Mouse (Mus musculus) urinary bladder, postnatal 10 days (tissue): ENCODE data around the gene Ntsr1.

Experiments used
- DNase-seq: peaks from one replicate; pipeline ENCODE4 v3.0.0; 2022; ENCODE audit warnings: low spot score

The Ntsr1 gene

GRCm38 (mm10) chr2:180499741-180500140, at the start of gene Ntsr1:
Gene Ntsr1 (plus strand): TSS chr2:180499976.
- DNase-seq, result no peak

DNA sequence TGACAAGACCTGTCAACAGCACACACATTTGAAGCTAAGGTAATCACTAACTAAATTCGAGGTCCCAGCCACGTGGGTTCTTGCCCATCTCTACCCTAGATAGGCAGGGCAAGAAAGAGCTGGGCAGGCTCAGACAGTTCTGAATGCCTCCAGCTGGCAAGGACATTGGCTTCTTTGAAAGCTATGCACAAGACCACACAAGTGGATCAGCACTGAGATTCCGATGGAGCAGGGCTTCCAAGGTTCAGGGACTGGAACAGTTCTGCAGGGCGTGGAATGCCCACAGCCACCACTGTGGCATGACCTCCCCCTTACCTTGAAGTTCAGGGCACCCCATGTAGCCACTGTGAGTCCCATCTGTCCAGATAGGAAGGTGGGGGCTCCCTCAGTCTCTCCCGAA, 49.2 kb upstream of the Ntsr1 start:
- DNase-seq, result no peak

DNA sequence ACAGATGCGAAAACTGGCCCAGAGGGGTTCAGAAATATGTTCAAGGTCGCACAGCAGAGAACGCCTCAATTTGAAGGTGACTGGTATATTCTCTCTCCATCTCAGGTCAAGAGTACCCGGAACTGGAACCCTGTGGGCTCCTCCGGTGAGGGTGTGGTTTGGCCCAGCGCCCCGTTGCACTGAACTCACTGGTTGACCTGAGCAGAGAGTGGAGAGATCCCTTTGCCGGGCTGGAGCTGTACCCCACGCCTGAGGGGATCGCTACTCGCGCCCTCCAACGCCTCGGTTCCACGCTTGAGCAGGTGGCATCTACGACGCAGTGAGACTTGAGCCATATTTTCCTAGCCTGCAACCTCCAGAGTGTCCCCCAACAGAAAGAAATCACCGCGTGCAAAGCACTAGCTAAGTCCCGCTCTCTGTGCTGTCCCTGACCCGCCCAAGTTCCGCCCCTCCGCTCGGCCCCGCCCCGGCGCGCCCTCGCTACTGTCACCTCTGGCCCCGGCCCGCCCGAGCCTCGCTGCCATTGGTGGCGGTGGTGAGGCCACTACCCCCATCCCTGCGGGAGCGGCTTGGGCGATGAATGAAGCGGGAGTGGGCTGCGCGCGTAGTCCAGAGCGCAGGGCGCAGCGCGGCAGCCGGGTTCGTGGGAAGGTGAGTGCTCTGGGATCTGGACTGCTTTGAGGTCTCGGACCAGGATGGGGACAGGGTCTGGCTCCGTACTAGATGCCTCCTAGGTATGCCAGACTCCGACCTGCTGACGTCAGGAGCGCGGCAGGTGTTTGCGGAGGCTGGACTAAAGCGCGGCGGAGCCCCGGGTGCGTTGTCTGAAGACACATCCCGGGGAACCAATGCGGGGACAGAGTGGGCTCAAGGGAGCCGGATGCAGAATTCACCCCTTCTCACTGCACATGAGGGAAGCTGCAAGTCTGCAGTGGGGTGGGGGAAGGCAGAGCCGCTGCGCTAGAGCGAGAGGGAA, 43.8 kb upstream of the Ntsr1 start, which contains the start of gene Slco4a1:
Gene Slco4a1 (plus strand): TSS at position 523 of the 976 bp plus-strand sequence.
- DNase-seq, result no peak

- DNase-seq, result no peak
Measured at GRCm38 (mm10) chr2:180456705-180457104, 43.1 kb upstream of the Ntsr1 start.

DNA sequence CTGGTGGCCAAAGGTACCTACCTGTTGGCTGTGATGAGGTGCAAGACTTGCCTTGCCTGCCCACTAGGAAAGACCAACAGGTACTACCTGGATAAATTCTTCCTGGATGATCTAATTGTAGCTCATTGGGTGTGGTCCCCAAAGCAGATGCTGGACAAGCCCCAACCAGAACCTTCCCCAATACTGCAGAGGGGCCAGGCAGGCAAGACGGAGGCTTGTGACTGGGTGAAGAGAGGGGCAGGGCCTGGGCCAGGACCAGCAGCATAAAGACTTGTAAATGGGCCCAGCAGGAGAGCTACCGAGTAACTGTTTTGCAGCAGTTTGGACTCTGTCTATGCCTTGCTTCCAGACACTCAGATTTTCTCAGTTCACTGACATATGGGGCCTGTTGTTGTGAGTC, 42.1 kb upstream of the Ntsr1 start:
- no peak for DNase-seq

DNA sequence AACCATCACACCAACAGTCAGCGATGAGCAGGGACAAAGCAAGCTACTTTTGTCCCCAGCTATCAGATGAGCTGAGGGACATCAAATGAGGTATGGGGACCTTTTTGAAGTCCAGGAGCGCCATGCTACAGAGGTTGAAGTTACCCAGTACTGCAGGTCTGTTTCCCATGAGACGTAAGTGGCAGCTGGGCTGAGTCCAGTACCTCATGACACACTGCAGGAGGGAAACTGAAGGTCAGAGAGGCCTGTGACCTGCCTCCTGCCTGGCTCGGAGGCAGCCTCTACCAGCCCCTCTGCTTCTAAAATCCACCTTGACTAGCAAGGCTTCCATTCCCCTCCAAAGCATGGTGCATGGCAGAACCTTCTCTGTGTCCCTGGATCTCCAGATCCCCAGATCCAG, 40.3 kb upstream of the Ntsr1 start:
- DNase-seq, result no peak

GRCm38 (mm10) chr2:180460801-180461200, 39.0 kb upstream of the Ntsr1 start:
- DNase-seq, result no peak

- DNase-seq, result no peak
Measured at GRCm38 (mm10) chr2:180462593-180462992, 37.2 kb upstream of the Ntsr1 start.

DNA sequence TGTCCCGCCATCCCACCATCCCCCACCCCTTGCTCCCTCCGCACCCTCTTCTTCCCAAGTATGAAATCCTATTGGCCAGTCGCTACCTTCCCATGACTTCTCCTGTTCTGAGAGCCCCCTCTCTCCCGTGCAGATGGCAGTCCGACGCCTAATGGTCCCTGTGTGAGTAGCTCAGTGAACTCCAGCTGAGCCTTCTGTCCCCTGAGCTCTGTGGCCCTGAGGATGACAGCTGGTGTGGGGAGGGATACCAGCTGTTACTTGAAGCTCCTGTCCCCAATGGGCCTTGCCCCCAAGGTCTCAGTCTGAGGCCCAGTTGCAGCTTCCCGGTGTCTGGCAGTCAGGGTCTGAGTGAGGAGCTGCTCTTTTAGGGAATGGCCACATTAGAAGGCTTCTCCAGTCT, 33.3 kb upstream of the Ntsr1 start:
- DNase-seq, result no peak

DNA sequence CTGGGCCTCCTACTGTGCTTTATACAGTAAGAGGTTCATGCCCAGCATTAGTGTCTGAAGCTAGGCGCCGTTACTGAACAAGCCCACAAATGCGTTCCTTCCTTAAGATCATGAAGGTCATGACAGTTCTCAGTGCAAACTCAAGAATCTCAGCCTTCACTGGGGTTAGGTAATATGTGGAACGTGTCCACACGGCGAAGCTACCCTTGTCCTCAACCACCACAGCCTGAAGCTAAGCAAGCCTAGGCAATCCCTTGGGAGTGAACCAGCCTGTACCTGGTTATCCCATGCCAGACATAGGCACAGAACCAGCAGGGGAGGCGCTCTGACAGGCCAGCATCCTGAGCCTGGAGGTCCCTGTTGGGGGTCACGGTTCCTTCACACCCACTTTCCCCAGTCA, 30.9 kb upstream of the Ntsr1 start:
- DNase-seq, result no peak

DNA sequence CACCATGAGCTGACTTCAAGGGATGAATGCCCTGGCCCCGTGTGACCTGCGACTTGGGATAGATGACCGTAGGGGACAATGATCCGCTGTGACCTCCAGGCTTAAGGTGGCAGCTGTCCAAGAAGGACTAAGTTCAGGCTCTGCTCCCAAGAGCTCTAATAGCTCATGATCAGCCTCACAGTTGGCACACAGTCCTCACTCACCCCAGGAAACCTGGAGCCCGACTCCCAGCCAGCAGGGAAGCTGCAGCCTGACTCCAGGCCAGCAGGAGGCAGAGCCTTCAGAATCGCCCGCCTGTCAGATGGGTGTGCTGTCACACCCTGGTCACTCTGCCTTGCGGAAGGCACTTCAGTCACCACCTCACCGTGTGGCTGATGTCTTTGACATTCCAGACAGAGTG, 30.0 kb upstream of the Ntsr1 start:
- DNase-seq, result no peak

- DNase-seq, result no peak
Measured at GRCm38 (mm10) chr2:180472306-180473079, 27.3 kb upstream of the Ntsr1 start.

DNA sequence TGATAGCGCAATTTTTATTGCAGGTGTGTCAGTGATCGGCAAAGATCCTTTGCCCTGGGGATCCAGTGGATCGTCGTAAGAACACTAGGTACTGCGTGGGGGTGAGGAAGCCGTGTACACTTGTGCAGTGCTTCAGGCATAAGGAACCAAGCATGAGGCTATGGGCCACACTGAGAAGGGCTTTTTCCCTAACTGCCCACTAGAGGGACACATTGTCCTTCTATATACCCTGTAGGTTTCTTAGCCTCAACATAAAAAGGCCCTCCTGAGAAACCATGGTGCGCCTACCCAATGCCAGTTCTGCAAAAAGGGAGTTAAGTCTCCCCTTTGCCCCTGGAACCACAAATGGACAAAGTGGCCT, 26.7 kb upstream of the Ntsr1 start:
- DNase-seq, result no peak

DNA sequence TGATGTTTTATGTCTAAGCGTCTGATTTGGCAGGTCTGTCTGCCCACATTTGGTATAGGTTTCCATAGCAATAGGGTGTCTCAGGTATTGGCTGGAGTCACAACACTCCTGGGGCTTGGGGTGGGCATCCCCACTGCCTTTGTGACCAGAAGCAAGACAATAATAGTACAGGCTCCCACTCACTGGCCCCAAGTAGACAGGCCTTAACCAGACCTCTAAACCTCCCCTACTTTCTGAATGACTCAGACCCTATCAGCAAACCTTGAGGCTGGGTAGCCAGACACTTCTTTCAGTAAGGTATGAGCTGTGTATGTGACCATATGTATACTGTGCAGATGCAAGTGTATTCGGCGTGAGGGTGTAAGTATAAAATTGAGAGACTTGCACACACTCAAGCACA, 24.9 kb upstream of the Ntsr1 start:
- DNase-seq, result no peak

DNA sequence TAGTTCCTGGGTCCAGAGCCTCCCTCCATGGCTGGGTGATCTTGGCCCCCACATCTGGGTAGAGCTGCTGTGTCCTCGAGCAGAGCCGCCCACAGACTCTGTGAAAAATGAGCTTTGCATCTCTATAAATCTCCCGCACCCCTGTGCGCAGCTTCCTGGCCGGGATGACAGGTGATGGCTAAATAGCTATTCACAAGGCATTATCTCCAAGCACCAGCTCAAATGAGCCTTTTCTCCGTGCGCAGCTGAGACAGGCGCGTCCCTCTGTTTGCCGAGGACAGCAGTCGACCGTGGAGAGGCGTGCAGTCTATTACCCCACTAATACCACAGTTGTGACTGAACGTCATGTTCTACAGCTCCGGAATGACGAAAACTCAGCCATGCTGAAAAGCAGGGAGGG, 17.5 kb upstream of the Ntsr1 start:
- no peak for DNase-seq

DNA sequence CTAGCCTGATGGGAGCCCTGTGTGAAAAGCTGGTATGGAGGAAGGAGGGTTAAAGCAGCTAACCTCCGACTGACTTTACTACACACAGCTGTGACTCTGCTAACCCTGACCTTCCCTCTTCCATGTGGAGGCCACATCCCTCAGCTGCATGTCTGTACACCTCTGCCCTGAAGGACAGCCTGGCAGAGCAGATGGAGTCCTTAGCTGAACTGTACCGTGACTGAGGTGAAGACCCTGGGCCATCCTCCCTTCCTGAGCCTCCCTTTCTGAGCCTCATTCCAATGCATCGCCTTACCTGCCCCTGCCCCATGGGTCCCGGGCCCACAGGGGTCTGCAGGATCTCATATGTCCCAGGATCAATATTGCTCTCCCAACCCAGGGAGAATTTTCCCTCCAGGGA, 14.9 kb upstream of the Ntsr1 start:
- no peak for DNase-seq

DNA sequence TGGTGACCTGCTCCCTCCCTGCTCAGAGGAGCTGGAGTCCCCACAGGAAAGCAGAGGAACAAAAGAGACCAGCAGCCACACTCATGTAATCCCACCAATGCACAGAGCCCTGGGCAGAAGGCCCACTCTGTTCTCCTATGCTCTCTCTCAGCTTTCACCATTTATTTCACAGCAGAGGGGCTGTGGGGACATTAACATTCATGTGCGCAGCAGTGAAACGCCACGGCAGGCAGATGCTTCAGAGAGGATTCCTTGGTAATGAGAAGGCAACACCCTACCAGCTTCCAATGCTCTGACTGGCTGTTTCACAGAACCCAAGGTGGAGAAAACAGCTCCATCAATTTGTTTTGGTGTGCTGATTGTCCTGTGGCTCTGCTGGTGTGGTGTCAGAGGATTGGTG, 14.5 kb upstream of the Ntsr1 start:
- no peak for DNase-seq

GRCm38 (mm10) chr2:180488210-180488751, 11.5 kb upstream of the Ntsr1 start:
- DNase-seq, result no peak

DNA sequence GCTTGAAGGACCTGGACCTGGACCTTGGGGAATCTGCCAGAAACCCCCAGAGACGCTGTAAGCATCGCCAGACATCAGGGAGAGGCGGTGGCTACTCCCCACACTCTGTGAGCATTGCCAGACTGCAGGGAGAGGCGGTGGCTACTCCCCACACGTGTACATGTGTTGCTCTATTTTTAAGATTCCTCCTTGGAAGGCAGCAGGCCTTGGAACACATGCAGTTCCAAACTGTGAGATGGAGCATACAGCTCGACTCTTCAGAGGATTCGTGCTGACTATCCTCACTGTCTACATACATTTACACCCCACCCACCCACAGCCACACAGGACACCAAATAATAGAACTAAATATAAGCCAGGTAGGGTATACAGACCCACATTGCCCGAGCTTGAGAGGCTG, 3.9 kb upstream of the Ntsr1 start:
- DNase-seq, result no peak

- no peak for DNase-seq
Measured at GRCm38 (mm10) chr2:180500726-180501125, 950 bp downstream of the Ntsr1 start.

GRCm38 (mm10) chr2:180501217-180501967, 1.6 kb downstream of the Ntsr1 start:
- no peak for DNase-seq

DNA sequence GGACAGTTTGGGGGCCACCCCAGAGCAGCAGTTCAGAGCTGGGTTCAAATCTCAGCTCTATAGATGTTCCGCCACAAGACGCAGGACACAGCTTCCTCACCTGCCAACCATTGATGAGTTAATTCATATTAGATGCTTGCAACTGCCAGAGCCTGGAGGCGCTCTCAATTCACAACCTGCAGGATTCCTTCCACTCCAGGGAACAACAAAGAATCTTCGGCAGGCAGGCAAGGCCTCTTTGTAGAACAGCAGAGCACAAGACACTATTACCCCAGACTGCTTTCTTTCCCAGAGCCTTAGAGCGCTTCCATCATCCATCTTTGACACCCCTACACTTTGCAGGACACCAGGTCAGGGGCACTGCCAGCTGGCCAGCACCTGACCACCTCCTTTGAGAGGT, 6.5 kb downstream of the Ntsr1 start:
- DNase-seq, result no peak
